Mouse (Mus musculus): ENCODE data around the gene Col4a3bp. TPM values are rescaled to one million over a fixed set of nuclear protein-coding genes. Genes with fewer than 3 reads are reported as not detected.

Gene Col4a3bp
- polyA plus RNA-seq, 1 experiment from 2014 or later, result 14.6 TPM

DNA sequence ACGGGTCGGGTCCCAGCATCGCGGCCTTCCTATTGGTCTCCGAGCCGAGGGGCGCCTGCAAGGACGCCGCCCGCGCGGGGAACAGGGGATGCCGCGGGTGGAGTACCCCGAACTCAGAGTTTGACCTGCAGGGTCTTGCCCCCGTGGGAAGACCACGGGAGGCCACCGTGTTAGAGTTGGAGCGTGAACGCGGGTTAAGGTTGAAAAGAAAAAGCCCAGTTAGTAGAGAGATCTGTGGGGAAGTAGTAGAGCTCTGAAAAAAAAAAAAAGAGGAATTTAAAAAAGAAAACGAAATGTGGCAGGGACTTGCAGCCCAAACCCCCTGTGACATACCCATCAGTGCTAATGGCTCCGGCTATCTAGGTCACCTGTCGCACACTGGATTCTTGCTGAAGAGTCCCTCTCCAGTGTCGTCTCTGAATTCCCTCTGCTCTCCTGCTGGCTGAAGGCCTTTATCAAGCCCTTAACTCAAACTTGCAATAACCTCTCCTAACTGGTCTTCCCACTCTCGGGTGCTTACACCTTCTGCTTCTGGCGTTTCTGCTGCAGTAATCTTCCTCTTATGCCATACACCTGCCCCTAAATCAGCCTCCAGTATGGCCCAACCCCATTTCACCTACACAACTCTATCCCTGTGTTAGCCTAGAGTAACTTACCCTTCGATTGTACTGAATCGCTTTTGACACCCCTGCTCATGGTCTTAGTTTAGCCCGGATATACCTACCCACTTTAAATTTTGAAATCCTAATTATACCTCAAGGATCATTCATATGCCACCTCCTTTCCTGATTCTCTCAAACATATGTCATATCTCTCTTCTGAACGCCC, 128.9 kb downstream of the Col4a3bp start:
- H3K4me2 ChIP-seq (ENCODE audit: low read depth, low read length), result peak overlapping the region; percentile 56
- H3K9ac ChIP-seq (replicated peaks; ENCODE audit: low read depth, low read length), result peak overlapping the region; percentile 47
- 14% methylated on average over 31 of the region's 31 CpGs for WGBS
- H3K36me3 ChIP-seq (ENCODE audit: control insufficient read depth, insufficient read depth, low read length), result no peaks in the 10 kb centered on the region
- peaks cover 31% of the 10 kb centered on the region for H3K4me1 ChIP-seq (ENCODE audit: control insufficient read depth, insufficient read depth, low read length)
- peak overlapping the region; percentile 100 for H3K4me3 ChIP-seq (ENCODE audit: low read depth, low read length)
- ATAC-seq (ENCODE audit: low read depth), result no peak
- H3K9me3 ChIP-seq (ENCODE audit: control insufficient read depth, low read length), result no peaks in the 10 kb centered on the region
- H3K27ac ChIP-seq (ENCODE audit: low read depth, low read length), result peak overlapping the region; percentile 85
- H3K27me3 ChIP-seq (ENCODE audit: control insufficient read depth, insufficient read depth, low read length), result no peaks in the 10 kb centered on the region

DNA sequence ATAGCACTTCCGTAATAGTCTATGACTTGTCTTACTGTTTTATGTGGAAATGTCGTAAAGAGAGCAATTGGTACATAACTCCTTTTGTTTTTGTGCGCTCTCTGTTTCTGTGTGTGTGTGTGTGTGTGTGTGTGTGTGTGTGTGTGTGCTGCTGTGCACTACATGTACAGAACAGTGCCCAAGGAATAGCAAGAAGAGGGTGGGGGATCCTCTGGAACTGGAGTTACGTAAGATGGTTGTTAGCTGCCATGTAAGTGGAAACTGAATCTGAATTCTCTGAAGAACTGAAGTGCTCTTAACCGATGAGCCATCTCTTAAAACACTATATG, 129.5 kb downstream of the Col4a3bp start:
- Histone ChIP-seq H3K27ac (ENCODE audit: low read depth, low read length) (peak overlapping the region; percentile 85; the same call in 1 of the 2 replicates), H3K9ac (replicated peaks; ENCODE audit: low read depth, low read length) (no peak overlapping the region), H3K4me2 (ENCODE audit: low read depth, low read length) (no peak overlapping the region), H3K9me3 (ENCODE audit: control insufficient read depth, low read length) (no peaks in the 10 kb centered on the region), H3K4me1 (ENCODE audit: control insufficient read depth, insufficient read depth, low read length) (peaks cover 29% of the 10 kb centered on the region), H3K27me3 (ENCODE audit: control insufficient read depth, insufficient read depth, low read length) (no peaks in the 10 kb centered on the region), H3K36me3 (ENCODE audit: control insufficient read depth, insufficient read depth, low read length) (no peaks in the 10 kb centered on the region), H3K4me3 (ENCODE audit: low read depth, low read length) (no peak overlapping the region)
- 81% methylated on average over 5 of the region's 5 CpGs for WGBS
- no peak for ATAC-seq (ENCODE audit: low read depth)

DNA sequence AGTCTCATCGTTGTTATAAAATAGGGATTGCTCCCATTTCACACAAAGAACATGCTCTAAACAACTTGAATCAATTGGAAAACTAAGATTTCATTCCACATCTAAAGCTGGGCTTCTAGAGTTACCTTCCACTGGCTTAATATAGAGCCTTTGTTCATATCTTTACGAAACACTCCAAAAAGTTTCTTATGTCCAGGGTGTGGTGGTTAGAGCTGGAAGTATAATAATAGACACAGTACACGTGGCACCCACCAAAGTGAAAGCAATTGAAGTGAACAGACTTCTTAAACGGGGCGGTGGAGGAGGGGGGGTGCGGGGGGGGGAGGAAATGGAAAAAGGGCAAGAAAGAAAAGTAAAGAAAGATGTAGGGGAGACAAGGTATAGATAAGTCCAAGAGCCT, 129.9 kb downstream of the Col4a3bp start:
- no peak for ATAC-seq (ENCODE audit: low read depth)
- H3K4me2 ChIP-seq (ENCODE audit: low read depth, low read length), result no peak overlapping the region
- no peak overlapping the region for H3K27ac ChIP-seq (ENCODE audit: low read depth, low read length)
- H3K27me3 ChIP-seq (ENCODE audit: control insufficient read depth, insufficient read depth, low read length), result no peaks in the 10 kb centered on the region
- 87% methylated on average over 6 of the region's 6 CpGs for WGBS
- no peaks in the 10 kb centered on the region for H3K36me3 ChIP-seq (ENCODE audit: control insufficient read depth, insufficient read depth, low read length)
- no peaks in the 10 kb centered on the region for H3K9me3 ChIP-seq (ENCODE audit: control insufficient read depth, low read length)
- no peak overlapping the region for H3K9ac ChIP-seq (replicated peaks; ENCODE audit: low read depth, low read length)
- H3K4me1 ChIP-seq (ENCODE audit: control insufficient read depth, insufficient read depth, low read length), result peaks cover 25% of the 10 kb centered on the region
- H3K4me3 ChIP-seq (ENCODE audit: low read depth, low read length), result no peak overlapping the region

DNA sequence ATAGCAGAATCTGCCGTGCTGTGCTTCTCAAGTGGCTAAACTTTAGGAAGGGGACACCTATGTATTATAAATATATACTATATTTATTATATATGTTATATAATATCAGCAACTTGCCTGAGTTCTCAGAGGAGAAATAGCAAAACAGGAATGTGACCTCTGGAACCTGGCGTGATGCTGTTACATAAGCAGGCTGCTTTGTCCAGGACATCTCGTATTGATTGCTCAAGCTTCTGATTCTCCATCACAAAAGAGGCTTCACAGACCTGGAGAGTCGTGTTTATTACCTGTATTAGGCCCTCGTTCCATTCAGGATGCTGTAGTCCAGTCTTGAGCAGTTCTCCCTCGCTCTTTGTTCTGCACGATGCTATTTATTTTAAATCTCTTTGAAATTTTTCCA, 131.4 kb downstream of the Col4a3bp start:
- H3K4me3 ChIP-seq (ENCODE audit: low read depth, low read length), result no peak overlapping the region
- ATAC-seq (ENCODE audit: low read depth), result no peak
- H3K4me2 ChIP-seq (ENCODE audit: low read depth, low read length), result no peak overlapping the region
- H3K9me3 ChIP-seq (ENCODE audit: control insufficient read depth, low read length), result no peaks in the 10 kb centered on the region
- peaks cover 10% of the 10 kb centered on the region for H3K4me1 ChIP-seq (ENCODE audit: control insufficient read depth, insufficient read depth, low read length)
- H3K27me3 ChIP-seq (ENCODE audit: control insufficient read depth, insufficient read depth, low read length), result no peaks in the 10 kb centered on the region
- no peak overlapping the region for H3K27ac ChIP-seq (ENCODE audit: low read depth, low read length)
- H3K36me3 ChIP-seq (ENCODE audit: control insufficient read depth, insufficient read depth, low read length), result no peaks in the 10 kb centered on the region
- H3K9ac ChIP-seq (replicated peaks; ENCODE audit: low read depth, low read length), result no peak overlapping the region
- WGBS, result 78% methylated on average over 7 of the region's 7 CpGs

DNA sequence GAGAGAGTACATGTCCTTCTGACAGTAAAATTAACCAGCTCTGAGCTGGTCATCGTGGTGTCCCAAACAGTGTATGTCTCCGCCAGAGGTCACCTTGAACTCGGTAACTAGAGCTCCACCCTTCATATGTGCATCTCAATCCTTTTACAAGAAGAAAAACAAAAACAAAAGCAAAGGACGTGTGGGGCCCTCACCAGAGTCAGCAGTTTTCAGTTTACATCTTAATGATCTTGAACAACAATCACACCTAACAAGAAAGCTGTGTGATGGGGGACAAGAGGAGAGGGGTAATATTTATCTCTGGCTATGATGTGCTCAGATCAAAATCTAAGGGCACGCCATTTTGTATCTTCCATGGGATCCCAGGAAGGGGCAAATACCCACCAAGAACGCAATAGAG, 133.3 kb downstream of the Col4a3bp start:
- H3K27me3 ChIP-seq (ENCODE audit: control insufficient read depth, insufficient read depth, low read length), result no peaks in the 10 kb centered on the region
- H3K9ac ChIP-seq (replicated peaks; ENCODE audit: low read depth, low read length), result no peak overlapping the region
- H3K4me2 ChIP-seq (ENCODE audit: low read depth, low read length), result no peak overlapping the region
- H3K9me3 ChIP-seq (ENCODE audit: control insufficient read depth, low read length), result no peaks in the 10 kb centered on the region
- no peak overlapping the region for H3K4me3 ChIP-seq (ENCODE audit: low read depth, low read length)
- peaks cover 6% of the 10 kb centered on the region; the same call in 1 of the 2 replicates for H3K4me1 ChIP-seq (ENCODE audit: control insufficient read depth, insufficient read depth, low read length)
- no peak overlapping the region for H3K27ac ChIP-seq (ENCODE audit: low read depth, low read length)
- WGBS, result 86% methylated on average over 6 of the region's 6 CpGs
- no peaks in the 10 kb centered on the region for H3K36me3 ChIP-seq (ENCODE audit: control insufficient read depth, insufficient read depth, low read length)
- ATAC-seq (ENCODE audit: low read depth), result no peak

DNA sequence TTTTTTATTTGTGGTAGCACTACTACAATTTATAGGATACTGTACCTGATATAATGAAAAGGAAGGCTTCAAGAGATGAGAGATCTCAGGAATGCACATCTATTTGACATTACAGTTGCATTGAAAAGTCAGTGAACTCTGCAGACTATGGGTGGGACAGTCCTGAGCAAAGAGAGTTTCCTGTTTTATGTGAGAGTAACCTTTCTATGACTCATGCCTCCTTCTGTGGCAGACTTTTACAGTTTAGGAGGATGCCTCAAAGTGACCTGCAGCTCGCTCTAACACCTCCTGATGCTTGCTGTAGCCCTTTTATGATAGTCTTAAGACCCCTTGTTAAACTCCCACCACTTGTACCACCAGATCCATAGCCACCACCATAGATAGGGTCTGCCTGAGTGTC, 134.7 kb downstream of the Col4a3bp start:
- Histone ChIP-seq H3K4me3 (ENCODE audit: low read depth, low read length) (no peak overlapping the region), H3K4me1 (ENCODE audit: control insufficient read depth, insufficient read depth, low read length) (no peaks in the 10 kb centered on the region)
- WGBS, result 96% methylated on average over 1 of the region's 1 CpGs

DNA sequence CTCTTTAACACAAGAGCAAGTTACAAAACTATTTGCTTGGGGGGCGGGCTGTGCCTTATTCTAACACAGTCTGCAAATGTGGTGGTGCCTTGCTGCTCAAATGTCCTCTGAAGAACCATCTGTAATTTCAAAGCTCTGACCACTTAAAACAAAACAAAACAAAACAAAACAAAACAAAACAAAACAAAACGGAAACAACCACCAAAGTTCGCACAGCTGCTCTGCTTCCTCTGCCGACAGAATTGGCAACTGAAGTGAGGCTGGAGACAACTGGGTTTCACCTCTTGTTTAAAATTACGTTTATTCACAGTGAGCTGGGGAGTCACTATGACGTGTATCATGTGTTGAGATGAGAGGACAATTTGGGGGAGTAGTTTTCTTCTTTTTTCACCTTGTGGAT, 136.2 kb downstream of the Col4a3bp start:
- H3K4me1 ChIP-seq (ENCODE audit: control insufficient read depth, insufficient read depth, low read length), result no peaks in the 10 kb centered on the region
- no peak overlapping the region for H3K27ac ChIP-seq (ENCODE audit: low read depth, low read length)
- H3K4me3 ChIP-seq (ENCODE audit: low read depth, low read length), result no peak overlapping the region
- 86% methylated on average over 6 of the region's 6 CpGs for WGBS
- no peaks in the 10 kb centered on the region for H3K27me3 ChIP-seq (ENCODE audit: control insufficient read depth, insufficient read depth, low read length)
- no peaks in the 10 kb centered on the region for H3K36me3 ChIP-seq (ENCODE audit: control insufficient read depth, insufficient read depth, low read length)
- no peaks in the 10 kb centered on the region for H3K9me3 ChIP-seq (ENCODE audit: control insufficient read depth, low read length)
- no peak for ATAC-seq (ENCODE audit: low read depth)
- no peak overlapping the region for H3K4me2 ChIP-seq (ENCODE audit: low read depth, low read length)
- H3K9ac ChIP-seq (replicated peaks; ENCODE audit: low read depth, low read length), result no peak overlapping the region

More for the DNA sequence above, 134.7 kb downstream of the Col4a3bp start:
- H3K9me3 ChIP-seq (ENCODE audit: control insufficient read depth, low read length), result no peaks in the 10 kb centered on the region
- H3K36me3 ChIP-seq (ENCODE audit: control insufficient read depth, insufficient read depth, low read length), result no peaks in the 10 kb centered on the region
- no peak overlapping the region for H3K4me2 ChIP-seq (ENCODE audit: low read depth, low read length)
- ATAC-seq (ENCODE audit: low read depth), result no peak
- H3K9ac ChIP-seq (replicated peaks; ENCODE audit: low read depth, low read length), result no peak overlapping the region
- no peaks in the 10 kb centered on the region for H3K27me3 ChIP-seq (ENCODE audit: control insufficient read depth, insufficient read depth, low read length)
- H3K27ac ChIP-seq (ENCODE audit: low read depth, low read length), result no peak overlapping the region

DNA sequence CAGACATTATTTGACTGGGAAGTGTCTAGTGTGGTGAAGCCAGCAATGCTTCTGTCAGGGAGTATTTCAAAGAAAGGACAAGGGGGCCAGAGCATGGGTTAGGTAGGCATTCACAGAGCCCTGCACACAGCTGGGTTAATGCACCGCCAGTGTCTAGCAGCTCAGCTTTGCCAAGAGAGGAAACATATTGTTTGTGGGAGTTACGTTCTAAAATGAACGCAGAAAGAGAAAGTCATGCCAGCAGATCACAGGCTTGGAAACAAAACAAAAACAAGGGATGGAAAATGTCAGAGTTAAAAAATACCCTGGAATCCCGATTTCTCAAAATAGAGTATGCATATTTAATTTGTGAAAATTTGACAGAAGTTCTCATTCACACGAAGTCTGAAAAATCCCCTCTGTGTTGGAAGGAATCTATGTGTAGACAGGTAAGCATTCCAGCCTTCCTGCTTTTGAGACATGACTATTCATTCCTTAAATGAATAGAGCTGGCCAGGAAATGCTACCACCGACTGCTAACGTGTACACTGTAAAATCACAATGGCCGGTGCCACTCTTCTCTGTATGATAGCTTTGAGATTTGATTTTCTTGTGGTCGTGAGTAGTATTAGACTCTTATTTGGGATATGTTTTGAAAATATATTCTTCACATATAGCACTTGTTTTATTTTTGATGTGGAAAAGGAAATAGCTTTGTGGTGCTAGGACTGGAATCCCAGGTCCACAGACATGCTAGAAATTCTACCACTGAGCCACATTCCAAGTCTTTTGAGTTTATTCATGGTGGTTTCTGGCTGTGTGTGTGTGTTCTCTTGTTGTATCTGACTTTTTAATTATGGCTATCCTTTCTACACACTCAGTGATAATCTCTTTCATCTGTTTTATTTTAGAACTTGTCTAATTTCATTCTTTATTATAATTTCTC, 138.0 kb downstream of the Col4a3bp start:
- no peaks in the 10 kb centered on the region for H3K9me3 ChIP-seq (ENCODE audit: control insufficient read depth, low read length)
- no peak overlapping the region for H3K27ac ChIP-seq (ENCODE audit: low read depth, low read length)
- no peaks in the 10 kb centered on the region for H3K36me3 ChIP-seq (ENCODE audit: control insufficient read depth, insufficient read depth, low read length)
- no peak overlapping the region for H3K4me3 ChIP-seq (ENCODE audit: low read depth, low read length)
- no peaks in the 10 kb centered on the region for H3K27me3 ChIP-seq (ENCODE audit: control insufficient read depth, insufficient read depth, low read length)
- 83% methylated on average over 9 of the region's 9 CpGs for WGBS
- no peak for ATAC-seq (ENCODE audit: low read depth)
- no peak overlapping the region for H3K4me2 ChIP-seq (ENCODE audit: low read depth, low read length)
- no peaks in the 10 kb centered on the region for H3K4me1 ChIP-seq (ENCODE audit: control insufficient read depth, insufficient read depth, low read length)
- H3K9ac ChIP-seq (replicated peaks; ENCODE audit: low read depth, low read length), result no peak overlapping the region

DNA sequence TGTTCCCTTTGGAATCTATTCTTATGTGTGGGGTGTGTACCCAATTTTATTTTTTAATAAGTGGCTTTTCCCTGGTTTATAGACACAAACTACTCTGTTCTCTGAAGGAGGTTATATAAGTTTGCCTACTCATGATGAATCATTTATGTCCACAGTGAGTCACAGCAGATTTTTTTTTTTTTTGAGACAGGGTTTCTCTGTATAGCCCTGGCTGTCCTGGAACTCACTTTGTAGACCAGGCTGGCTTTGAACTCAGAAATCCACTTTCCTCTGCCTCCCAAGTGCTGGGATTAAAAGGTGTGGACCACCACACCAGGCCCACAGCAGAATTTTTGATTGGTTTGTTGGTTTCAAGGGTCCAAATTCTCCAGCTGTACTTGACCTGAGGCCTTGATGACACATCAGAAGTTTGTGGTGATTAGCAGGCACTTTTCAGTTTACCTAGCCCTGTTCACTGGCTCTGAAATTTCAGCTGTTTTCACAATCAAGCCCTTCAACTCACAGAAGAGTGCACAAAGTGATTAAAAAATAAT, 138.7 kb downstream of the Col4a3bp start:
- Histone ChIP-seq H3K4me3 (ENCODE audit: low read depth, low read length) (no peak overlapping the region), H3K27me3 (ENCODE audit: control insufficient read depth, insufficient read depth, low read length) (no peaks in the 10 kb centered on the region), H3K9me3 (ENCODE audit: control insufficient read depth, low read length) (no peaks in the 10 kb centered on the region), H3K4me1 (ENCODE audit: control insufficient read depth, insufficient read depth, low read length) (no peaks in the 10 kb centered on the region), H3K36me3 (ENCODE audit: control insufficient read depth, insufficient read depth, low read length) (no peaks in the 10 kb centered on the region), H3K9ac (replicated peaks; ENCODE audit: low read depth, low read length) (no peak overlapping the region), H3K4me2 (ENCODE audit: low read depth, low read length) (no peak overlapping the region), H3K27ac (ENCODE audit: low read depth, low read length) (no peak overlapping the region)
- no peak for ATAC-seq (ENCODE audit: low read depth)

All from neural tube, embryonic 14.5 days (tissue).